ENCODE assay signal across 34 mouse cellular contexts in the genomic region with DNA sequence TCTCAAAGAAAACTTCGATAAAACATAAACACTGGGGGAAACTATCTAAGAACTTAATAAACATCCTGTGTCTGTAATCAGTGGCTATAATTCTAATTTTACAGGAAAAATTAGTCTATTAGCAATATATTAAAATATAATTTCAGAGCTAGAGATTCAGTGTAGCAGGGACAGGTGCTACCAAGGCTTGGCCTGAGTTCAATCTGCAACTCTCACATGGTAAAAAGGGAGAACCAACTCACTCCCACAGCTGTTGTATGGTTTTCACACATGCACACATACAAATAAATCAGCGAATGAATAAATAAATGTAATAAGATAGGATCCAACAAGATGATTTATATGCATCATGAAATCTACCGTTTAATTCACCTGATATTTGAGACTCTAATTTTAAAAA.
"Had no signal": no experiment of that assay in that cellular context is flagged by ENCODE, and none has a peak within 500 bp of the region (broad histone marks: within the 10 kb centered on the region; RNA-seq: fewer than 3 reads in every experiment).

No protein-coding gene starts in this region.

- H3K4me3 ChIP-seq: heart, embryonic 10.5 days; heart, embryonic 12.5 days; heart, embryonic 13.5 days; heart, embryonic 15.5 days; hindbrain, embryonic 10.5 days; hindbrain, embryonic 12.5 days; hindbrain, embryonic 13.5 days; hindbrain, embryonic 15.5 days; intestine, embryonic 15.5 days; kidney, embryonic 15.5 days; layer of hippocampus, adult 2 months had no signal

- H3K4me1 ChIP-seq: heart, embryonic 10.5 days; hindbrain, embryonic 10.5 days; hindbrain, embryonic 12.5 days; hindbrain, embryonic 13.5 days; hindbrain, embryonic 15.5 days; intestine, embryonic 15.5 days; kidney, embryonic 15.5 days had no signal

- H3K9ac ChIP-seq: heart, embryonic 12.5 days; heart, embryonic 13.5 days; heart, embryonic 15.5 days; hindbrain, embryonic 12.5 days; hindbrain, embryonic 13.5 days; hindbrain, embryonic 14.5 days; hindbrain, embryonic 15.5 days; intestine, embryonic 15.5 days; kidney, embryonic 15.5 days had no signal

- DNase-seq: heart, postnatal 10 days; heart, postnatal 14 days; heart, postnatal 36 days; heart, postnatal 4 days; kidney, adult 11 months; kidney, adult 18-20 months; kidney, adult 2 months; kidney, adult 8-10 months; kidney, adult 9 months; kidney, postnatal 10 days; kidney, postnatal 14 days; kidney, postnatal 25 days; kidney, postnatal 36 days; kidney, postnatal 4 days; layer of hippocampus, postnatal 36 days had no signal

- H3K4me2 ChIP-seq: heart, embryonic 11.5 days; heart, embryonic 12.5 days; heart, embryonic 13.5 days; heart, embryonic 15.5 days; hindbrain, embryonic 12.5 days; hindbrain, embryonic 13.5 days; hindbrain, embryonic 14.5 days; hindbrain, embryonic 15.5 days; intestine, embryonic 15.5 days; kidney, embryonic 15.5 days had no signal

- H3K27ac ChIP-seq: heart, embryonic 10.5 days; heart, embryonic 13.5 days; heart, embryonic 15.5 days; hindbrain, embryonic 10.5 days; hindbrain, embryonic 12.5 days; hindbrain, embryonic 13.5 days; hindbrain, embryonic 14.5 days; hindbrain, embryonic 15.5 days; hindbrain, postnatal 0 days; intestine, embryonic 15.5 days; kidney, embryonic 15.5 days; kidney, postnatal 0 days; layer of hippocampus, adult 2 months had no signal

- H3K27me3 ChIP-seq: heart, embryonic 12.5 days; heart, embryonic 13.5 days; heart, embryonic 15.5 days; hindbrain, embryonic 12.5 days; hindbrain, embryonic 13.5 days; hindbrain, embryonic 15.5 days; intestine, embryonic 15.5 days; kidney, embryonic 15.5 days had no signal

- H3K9me3 ChIP-seq: heart, embryonic 10.5 days; heart, embryonic 12.5 days; heart, embryonic 13.5 days; heart, embryonic 15.5 days; hindbrain, embryonic 10.5 days; hindbrain, embryonic 12.5 days; hindbrain, embryonic 13.5 days; hindbrain, embryonic 15.5 days; intestine, embryonic 15.5 days; kidney, embryonic 15.5 days had no signal

- ATAC-seq: hindbrain, embryonic 16.5 days; hindbrain, postnatal 0 days; inflammation-experienced regulatory T-cells, adult 6 months; intestine, embryonic 15.5 days; intestine, embryonic 16.5 days; intestine, postnatal 0 days had no signal

- H3K36me3 ChIP-seq: heart, embryonic 10.5 days; heart, embryonic 12.5 days; heart, embryonic 13.5 days; heart, embryonic 15.5 days; hindbrain, embryonic 10.5 days; hindbrain, embryonic 12.5 days; hindbrain, embryonic 13.5 days; hindbrain, embryonic 15.5 days; intestine, embryonic 15.5 days; kidney, embryonic 15.5 days had no signal
